Mouse (Mus musculus): ENCODE results near the gene Rnf25.

Gene Rnf25

GRCm38 (mm10) chr1:74601267-74601962 is at the start of gene Rnf25, which contains the start of gene Stk36:
TSS of gene Rnf25 (minus strand) at chr1:74601397.
TSS of gene Stk36 (plus strand) at chr1:74601445.
- DNase-seq: peak; percentile 63 to 71

GRCm38 (mm10) chr1:74643926-74644325 is 42.7 kb upstream of the Rnf25 start:
- no peak for DNase-seq

- no peak for DNase-seq
Observed at GRCm38 (mm10) chr1:74643524-74643923, 42.3 kb upstream of the Rnf25 start.

GRCm38 (mm10) chr1:74632734-74633133 is 31.5 kb upstream of the Rnf25 start:
- DNase-seq: no peak

- DNase-seq: no peak
Observed at GRCm38 (mm10) chr1:74628001-74628400, 26.8 kb upstream of the Rnf25 start.

- DNase-seq: no peak
Observed at GRCm38 (mm10) chr1:74626076-74626475, 24.9 kb upstream of the Rnf25 start.

GRCm38 (mm10) chr1:74624183-74624582 is 23.0 kb upstream of the Rnf25 start:
- DNase-seq: no peak

- no peak for DNase-seq
Observed at GRCm38 (mm10) chr1:74600501-74601266, 513 bp downstream of the Rnf25 start.

- DNase-seq: no peak
Observed at GRCm38 (mm10) chr1:74594434-74594833, 6.8 kb downstream of the Rnf25 start.

- DNase-seq: peak; percentile 94 to 96
Observed at GRCm38 (mm10) chr1:74587773-74588445, 13.3 kb downstream of the Rnf25 start, which contains the start of the genes Zfp142 and Bcs1l. TSS of gene Zfp142 (minus strand) at chr1:74588246. TSS of gene Bcs1l (plus strand) at chr1:74588289.

- DNase-seq: no peak
Observed at GRCm38 (mm10) chr1:74587233-74587772, 13.9 kb downstream of the Rnf25 start.

GRCm38 (mm10) chr1:74584616-74585398 is 16.4 kb downstream of the Rnf25 start:
- DNase-seq: no peak

GRCm38 (mm10) chr1:74582621-74583020 is 18.6 kb downstream of the Rnf25 start:
- DNase-seq: no peak

- no peak for DNase-seq
Observed at GRCm38 (mm10) chr1:74569739-74570719, 31.2 kb downstream of the Rnf25 start.

GRCm38 (mm10) chr1:74565834-74566233 is 35.4 kb downstream of the Rnf25 start:
- no peak for DNase-seq

- DNase-seq: no peak
Observed at GRCm38 (mm10) chr1:74559061-74559460, 42.1 kb downstream of the Rnf25 start.

- DNase-seq: no peak
Observed at GRCm38 (mm10) chr1:74544184-74544583, 57.0 kb downstream of the Rnf25 start, which contains the start of gene Usp37. TSS of gene Usp37 (minus strand) at chr1:74544284.
